Mouse (Mus musculus) CH12F3 (cell line): ENCODE measurements at regions not wholly inside any gene's neighbourhood (a gene's known extent, or its start where the extent isn't known, plus 50 kb on each side); places are given as distances from the start of the nearest gene placed in this dataset.

Experiments used
- in situ Hi-C: fragments of 300-500 bp; cut with MboI; formaldehyde crosslinking; loops from 2 replicates; pipeline ENCODE4 v1.14.3; 2020; ENCODE audit warnings: low sequenced_read_pairs

- in situ Hi-C loops: no loop called here
Measured at GRCm38 (mm10) chr8:36304809-36305208, 539.2 kb downstream of the Gm19410 start.

- in situ Hi-C loops: no loop called here
Measured at GRCm38 (mm10) chr8:36306336-36306735, 540.7 kb downstream of the Gm19410 start.

- in situ Hi-C loops: no loop called here
Measured at GRCm38 (mm10) chr8:36307496-36307895, 541.9 kb downstream of the Gm19410 start.

GRCm38 (mm10) chr8:36308056-36308455, 542.5 kb downstream of the Gm19410 start:
- in situ Hi-C loops: no loop called here

- in situ Hi-C loops: no loop called here
Measured at GRCm38 (mm10) chr8:36309326-36309725, 543.7 kb downstream of the Gm19410 start.

GRCm38 (mm10) chr8:36309952-36310351, 544.4 kb downstream of the Gm19410 start:
- in situ Hi-C loops: no loop called here

GRCm38 (mm10) chr8:36311734-36312133, 546.1 kb downstream of the Gm19410 start:
- in situ Hi-C loops: no loop called here

GRCm38 (mm10) chr8:36312963-36313362, 547.4 kb downstream of the Gm19410 start:
- in situ Hi-C loops: no loop called here

GRCm38 (mm10) chr8:36318396-36318795, 552.8 kb downstream of the Gm19410 start:
- in situ Hi-C loops: no loop called here

- in situ Hi-C loops: no loop called here
Measured at GRCm38 (mm10) chr8:36318884-36319283, 553.3 kb downstream of the Gm19410 start.

GRCm38 (mm10) chr8:36319314-36319959, 553.8 kb downstream of the Gm19410 start:
- in situ Hi-C loops: no loop called here

- in situ Hi-C loops: no loop called here
Measured at GRCm38 (mm10) chr8:36322125-36322524, 556.5 kb downstream of the Gm19410 start.

- in situ Hi-C loops: no loop called here
Measured at GRCm38 (mm10) chr8:36322578-36322977, 557.0 kb downstream of the Gm19410 start.

- in situ Hi-C loops: loop anchor here (25.0 kb wide), 1 partner anchor 601 kb away; no protein-coding TSS in a partner anchor
Measured at GRCm38 (mm10) chr8:36338628-36339027, 573.0 kb downstream of the Gm19410 start.

- in situ Hi-C loops: loop anchor here (25.0 kb wide), 1 partner anchor 602 kb away; no protein-coding TSS in a partner anchor
Measured at GRCm38 (mm10) chr8:36339449-36339848, 573.9 kb downstream of the Gm19410 start.

- in situ Hi-C loops: loop anchor here (10.0 to 25.0 kb wide), 2 partner anchors 486 to 603 kb away; no protein-coding TSS in a partner anchor
Measured at GRCm38 (mm10) chr8:36340454-36340853, 574.9 kb downstream of the Gm19410 start.

- in situ Hi-C loops: loop anchor here (10.0 to 25.0 kb wide), 2 partner anchors 487 to 605 kb away; no protein-coding TSS in a partner anchor
Measured at GRCm38 (mm10) chr8:36341965-36342364, 576.4 kb downstream of the Gm19410 start.

- in situ Hi-C loops: loop anchor here (10.0 to 25.0 kb wide), 2 partner anchors 488 to 605 kb away; no protein-coding TSS in a partner anchor
Measured at GRCm38 (mm10) chr8:36342650-36343049, 577.1 kb downstream of the Gm19410 start.

- in situ Hi-C loops: loop anchor here (5.0 to 25.0 kb wide), 3 partner anchors 155 to 610 kb away; no protein-coding TSS in a partner anchor
Measured at GRCm38 (mm10) chr8:36346682-36347324, 581.2 kb downstream of the Gm19410 start.

- in situ Hi-C loops: loop anchor here (5.0 to 25.0 kb wide), 3 partner anchors 156 to 611 kb away; no protein-coding TSS in a partner anchor
Measured at GRCm38 (mm10) chr8:36348067-36348466, 582.5 kb downstream of the Gm19410 start.

- in situ Hi-C loops: no loop called here
Measured at GRCm38 (mm10) chr8:36354926-36355325, 589.3 kb downstream of the Gm19410 start.

GRCm38 (mm10) chr8:36358998-36359397, 593.4 kb downstream of the Gm19410 start:
- in situ Hi-C loops: no loop called here
